Mouse (Mus musculus): ENCODE measurements around the gene Pou4f2.

DNA sequence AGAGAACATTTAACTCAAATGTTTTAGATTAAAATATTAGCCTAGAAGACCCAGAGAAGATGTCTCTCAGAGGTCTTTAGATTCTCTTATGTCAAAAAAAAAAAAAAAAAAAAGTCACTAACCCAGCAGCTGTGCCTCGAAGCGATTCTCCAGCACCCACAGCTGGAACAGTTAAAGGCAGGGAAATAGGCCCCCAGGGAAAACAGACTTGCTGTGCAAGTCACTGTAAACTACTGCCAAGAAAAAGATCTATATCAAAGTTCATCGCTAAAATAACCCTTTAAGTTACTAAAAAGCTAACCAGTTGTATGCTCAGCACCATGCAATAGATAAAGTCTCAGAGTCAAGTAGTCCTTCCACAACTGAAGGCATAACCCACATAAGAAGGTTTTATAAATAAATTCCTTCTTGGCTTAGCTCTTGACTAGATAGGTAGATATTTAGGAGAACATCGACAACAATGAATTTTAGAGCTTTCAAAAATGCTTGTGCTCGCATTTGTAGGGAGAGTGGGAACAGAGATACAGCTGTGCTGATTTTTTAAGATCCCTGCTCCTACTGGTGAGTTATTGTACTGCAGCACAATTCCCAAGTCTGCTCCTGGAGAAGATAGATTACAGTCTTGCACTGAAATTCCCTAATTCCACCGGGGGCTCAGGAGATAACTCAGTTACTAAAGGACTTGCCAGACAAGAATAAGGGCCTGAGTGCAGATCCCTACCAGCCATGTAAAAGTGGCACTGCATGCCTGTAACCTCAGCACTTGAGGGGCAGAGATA, 40.8 kb upstream of the Pou4f2 start:
- TF ChIP-seq EP300 (IDR thresholded peaks at IDR 0.05; ENCODE audit: low read depth) (no peak), CTCF (IDR thresholded peaks at IDR 0.05; ENCODE audit: low read depth) (peak; percentile 27; the same call in 1 of the 2 replicates)
